Mouse (Mus musculus) lung, postnatal 14 days (tissue): ENCODE results near the gene Bora.

Experiments used
- DNase-seq: peaks from one replicate; pipeline ENCODE4 v3.0.0; 2021

The Bora gene

DNA sequence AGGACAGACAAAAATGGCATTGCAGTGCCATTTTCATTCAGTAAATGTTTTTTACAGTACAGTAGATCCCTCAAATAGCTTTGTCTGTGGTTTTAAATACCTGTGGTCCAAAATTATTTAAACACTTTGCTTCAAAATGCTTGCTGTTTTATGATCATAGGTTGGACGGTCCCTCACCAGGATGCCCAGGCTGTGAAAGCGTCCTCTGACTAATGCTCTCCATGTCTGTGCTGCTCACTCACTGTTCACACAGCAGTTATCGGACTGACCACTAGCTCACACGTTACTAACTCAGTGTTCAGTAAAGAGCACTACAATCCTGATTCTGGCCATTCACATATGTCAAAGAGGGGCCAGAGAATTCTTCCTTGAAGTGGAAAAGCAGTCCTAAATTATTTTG, 25.1 kb downstream of the Bora start:
- DNase-seq, result no peak

DNA sequence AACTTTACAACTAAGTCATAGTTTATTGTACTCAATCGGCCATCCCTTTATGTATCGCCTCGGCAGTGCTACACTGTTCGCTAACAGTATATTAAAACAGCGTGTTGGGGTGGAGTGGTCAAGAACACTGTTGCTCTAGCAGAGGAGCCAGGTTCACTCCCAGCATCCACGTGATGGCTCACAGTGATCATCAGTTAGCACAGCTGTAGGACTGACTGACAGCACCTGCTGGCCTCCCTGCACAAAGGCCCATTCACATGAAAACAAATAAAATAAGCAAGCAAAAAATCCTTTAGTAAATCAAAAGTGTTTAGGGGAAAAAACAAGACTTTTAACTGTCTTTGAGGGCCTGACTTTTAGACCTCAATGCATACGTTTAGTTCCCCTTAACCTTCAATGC, 42.9 kb downstream of the Bora start:
- DNase-seq, result no peak

DNA sequence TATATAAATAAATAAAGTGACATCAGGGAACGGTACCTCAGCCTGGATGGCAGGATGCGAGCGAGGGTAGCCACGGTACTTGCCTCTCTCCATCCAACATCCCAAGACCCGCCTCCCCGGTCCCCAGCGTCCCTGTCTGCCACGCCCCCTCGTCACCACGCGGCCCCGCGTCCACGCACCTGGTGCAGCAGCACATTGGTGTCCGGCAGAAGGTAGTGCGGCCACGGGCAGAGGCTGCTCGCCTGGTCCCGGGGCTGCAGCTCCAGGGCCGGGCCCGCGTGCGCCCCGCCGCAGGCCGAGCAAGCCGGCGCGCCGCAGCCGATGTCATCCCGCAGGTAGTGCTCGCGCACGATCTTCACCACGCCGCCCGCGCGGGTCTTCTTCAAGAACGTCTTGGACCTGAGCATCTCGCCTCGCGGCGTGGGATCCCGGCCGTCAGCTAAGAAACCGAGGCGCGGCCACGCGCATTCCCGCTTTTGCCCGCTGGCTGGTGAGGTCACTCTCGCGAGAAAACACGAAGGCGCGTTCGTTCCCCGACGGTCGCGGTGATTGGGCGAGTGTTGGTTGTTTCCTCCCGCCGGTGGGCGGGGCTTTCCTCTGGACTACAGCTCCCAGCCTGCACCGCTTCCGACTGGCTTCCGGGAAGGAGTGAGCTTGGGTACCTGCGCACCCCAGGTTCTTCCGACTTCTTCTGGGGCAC, 53.4 kb downstream of the Bora start, which contains the start of the genes Pibf1 and Dis3:
Pibf1 (plus strand) TSS at position 158 of the 700 bp plus-strand sequence.
Dis3 (minus strand) TSS at position 504 of the 700 bp plus-strand sequence.
- DNase-seq, result peak; percentile 99

DNA sequence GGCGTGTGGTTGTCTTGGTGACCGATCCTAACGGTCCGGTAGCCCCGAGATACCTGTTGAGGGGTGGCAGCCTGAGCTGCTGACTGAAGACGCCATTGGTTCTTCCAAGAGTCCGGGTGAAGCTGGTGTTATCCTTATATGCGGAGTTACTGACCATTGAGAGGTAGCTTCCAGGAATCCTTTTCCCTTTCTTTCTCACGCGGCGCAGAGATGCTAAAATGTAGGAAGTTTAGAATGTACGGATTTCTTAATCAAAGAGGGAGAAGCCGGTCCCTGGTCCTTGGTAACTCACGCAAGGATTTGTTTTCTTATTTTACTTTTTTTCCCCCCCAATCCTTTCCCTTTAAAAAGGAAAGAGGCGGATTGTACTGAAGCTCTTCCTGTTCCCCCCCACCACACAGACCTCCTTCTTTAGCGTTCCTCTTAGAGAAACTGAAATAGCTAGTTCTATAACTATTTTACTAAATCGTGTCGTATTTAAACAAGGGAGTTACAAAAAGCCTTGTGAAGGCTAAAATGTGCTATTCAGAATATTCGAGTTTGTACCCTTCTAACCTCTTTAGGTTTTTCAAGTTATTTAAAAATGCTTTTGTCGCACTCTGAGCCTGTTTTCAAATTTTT, 54.1 kb downstream of the Bora start:
- peak; percentile 13 for DNase-seq

DNA sequence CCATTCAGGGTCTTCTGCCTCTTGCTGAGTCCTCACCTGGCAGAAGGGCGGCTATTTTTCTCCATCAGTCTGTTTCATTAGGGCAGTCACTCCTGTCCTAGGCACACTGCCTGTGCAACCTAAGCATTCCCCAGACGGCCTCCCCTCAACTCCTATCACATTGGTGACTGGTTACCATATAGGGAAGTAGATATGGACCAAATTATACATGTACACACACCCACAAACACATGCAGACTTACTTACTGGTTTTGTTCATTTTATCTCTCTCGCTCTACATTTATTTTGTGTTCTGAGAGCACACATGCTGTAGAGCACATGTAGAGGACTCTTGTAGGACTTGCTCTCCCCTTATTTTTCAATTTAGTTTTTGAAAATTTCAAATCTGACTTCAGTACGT, 57.0 kb downstream of the Bora start:
- DNase-seq, result no peak

DNA sequence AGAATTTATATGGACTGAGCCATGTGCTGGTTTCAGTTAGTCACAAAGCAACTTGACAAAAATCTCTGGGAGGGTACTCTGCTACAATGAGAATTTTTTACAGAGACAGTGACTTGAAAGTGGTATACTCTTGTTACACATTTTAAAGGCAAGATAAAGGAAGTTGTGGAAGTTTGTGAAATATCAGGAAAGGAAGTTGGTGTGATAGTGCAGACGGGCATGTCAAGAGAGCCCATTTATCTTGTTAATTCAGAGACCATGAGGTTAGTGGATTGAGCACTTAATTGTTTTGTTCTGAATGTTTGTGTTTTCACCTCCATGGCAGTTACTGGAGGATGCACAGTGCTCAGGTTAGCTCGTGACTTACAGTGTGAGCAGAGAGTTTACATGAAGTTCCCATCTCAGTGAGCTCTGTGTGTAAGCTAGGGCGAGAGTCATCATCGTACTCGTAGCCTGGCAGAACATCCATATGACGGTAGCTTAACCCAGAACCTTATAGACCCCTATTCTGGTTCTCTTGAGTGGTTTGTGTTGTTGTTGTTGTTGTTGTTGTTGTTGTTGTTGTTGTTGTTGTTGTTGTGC, 58.6 kb downstream of the Bora start:
- no peak for DNase-seq

DNA sequence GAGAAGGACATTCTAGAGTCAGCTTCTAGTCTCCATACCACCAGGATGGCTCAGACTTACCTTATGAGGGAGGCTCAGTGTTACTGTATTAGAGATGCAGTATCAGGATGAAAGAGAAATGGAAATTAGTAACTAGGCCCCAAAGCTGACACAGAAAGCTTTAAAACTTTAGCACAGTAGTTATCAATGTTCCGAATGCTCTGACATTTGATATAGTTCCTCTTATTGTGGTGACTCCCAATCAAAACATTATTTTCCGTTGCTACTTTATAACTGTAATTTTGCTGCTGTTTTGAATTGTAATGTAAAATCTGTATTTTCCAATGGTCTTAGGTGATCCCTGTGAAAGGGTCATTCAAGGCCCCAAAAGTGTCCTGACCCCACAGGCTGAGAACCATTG, 60.6 kb downstream of the Bora start:
- DNase-seq, result no peak

DNA sequence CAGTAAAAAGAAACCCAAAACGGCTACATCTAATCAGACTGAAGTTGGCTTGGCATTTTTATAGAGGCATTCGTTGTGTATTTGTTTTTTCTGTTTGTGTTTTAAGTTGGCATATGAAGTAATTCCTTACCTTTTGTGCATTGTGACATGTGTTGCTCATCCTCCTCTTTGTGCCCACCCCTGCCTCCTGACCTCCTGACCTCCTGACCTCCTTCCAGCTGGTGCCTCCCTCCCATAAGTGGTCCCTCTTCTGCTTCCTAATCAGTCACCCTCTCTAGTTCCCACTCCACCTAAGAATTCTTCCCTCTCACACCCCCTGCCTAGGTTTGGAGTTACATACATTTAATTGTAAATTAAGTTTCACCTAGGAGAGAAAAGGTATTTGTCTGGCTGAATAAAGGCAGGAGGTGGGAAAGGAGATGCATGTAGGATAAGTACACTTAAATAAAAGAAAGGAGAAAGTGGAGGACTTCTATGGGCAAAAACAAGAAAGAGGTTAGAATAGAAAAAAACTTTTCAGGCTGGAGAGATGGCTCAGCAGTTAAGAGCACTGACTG, 61.7 kb downstream of the Bora start:
- no peak for DNase-seq

DNA sequence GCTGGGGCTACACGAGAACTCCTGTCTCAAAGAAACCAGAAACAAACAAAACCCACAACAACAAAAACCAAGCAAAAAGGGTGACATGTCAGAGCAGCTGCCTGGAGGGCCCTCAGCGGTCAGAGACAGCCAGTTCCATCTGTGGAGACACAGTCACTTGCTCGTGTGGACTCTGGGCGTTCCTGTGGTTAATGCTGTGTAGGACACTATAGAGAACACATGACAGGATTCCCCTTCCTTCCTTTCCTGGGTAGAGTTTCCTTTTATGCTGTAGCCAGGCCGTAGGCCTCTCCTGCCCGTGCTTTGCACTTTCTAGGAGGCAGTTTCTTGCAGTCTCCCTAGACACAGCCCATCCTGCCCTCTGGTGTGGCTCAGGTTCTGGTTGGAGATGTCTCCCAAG, 62.7 kb downstream of the Bora start:
- DNase-seq, result no peak

DNA sequence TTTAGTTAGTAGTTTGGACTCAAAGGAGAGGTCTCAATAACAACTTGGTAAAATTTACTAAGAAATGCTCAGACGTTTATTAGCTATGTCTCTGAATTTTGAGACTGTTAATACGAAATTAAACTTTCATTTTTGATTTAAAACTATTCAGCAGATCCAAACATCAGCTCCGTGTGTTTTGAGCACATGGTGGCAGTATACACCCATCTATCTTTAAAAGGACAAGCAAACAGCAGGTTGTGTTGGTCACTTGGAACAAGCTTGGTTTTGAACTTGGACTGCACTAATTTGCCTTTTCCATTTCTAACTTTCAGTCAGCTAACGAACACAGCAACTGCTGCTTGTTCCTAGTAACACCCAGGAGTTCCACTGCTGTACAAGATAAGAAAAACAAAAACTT, 71.6 kb downstream of the Bora start:
- DNase-seq, result no peak

DNA sequence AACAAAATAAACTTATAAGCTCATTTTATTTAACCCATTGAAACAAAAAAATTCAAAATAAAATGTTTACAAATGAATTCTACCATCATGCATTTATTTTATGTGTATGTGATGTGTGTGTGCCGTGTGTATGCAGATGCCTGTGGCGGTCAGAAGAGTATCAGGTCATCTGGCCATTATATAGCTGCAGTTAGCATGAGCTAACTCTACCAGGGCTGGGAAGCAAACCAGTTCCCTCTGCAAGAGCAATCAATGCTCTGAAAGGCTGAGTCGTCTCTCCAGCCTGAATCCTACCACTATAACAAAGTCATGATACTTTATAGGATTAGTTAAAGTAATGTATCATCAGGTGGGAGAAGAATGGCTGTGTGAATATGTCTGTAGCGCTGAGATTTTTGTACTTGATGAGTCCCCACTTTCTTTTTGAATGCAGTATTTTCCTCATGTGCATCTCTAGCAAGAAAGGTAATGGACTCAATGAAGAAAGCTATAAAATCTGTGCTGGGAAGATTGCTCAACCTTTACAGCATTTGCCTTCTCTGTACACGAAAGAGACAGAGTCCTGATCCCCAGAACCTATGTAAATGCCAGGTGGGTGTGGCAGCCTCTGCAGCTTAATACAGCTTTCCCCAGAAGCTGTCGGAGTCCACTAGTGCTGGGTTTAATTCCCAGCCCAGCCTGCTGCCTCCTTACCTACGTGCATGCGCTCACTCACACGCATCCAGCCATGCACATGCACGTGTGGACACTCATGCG, 75.7 kb downstream of the Bora start:
- no peak for DNase-seq

DNA sequence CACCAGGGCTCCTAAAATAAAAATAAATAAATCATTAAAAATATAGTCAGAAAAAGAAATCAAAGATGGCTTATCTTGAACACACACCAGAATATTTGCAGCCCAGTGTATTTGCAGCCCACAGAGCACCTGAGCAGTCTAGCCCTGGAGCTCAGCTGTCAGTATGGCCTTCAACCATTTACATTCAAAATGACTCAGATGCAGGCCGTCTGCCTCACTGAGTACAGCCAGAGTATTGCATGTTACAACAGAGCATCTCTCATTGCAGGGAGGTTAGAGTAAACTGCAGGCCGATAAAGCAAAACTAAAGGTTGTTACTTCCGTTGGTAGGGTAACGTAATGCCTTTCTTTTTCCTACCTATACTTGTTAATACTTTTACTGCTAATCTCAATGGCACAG, 78.1 kb downstream of the Bora start:
- DNase-seq, result no peak
